Mouse (Mus musculus): ENCODE data around the gene Fadd.

- TF ChIP-seq CTCF (conservative IDR thresholded peaks at IDR 0.05; ENCODE audit: low read length) (no peak), POU5F1 (IDR thresholded peaks at IDR 0.05; ENCODE audit: borderline replicate concordance, low read length) (no peak)
Observed at GRCm38 (mm10) chr7:144541351-144541750, 40.9 kb downstream of the Fadd start.

All from E14TG2a.4 (cell line).